Mouse (Mus musculus) intestine, postnatal 0 days (tissue): ENCODE measurements at regions not wholly inside any gene's neighbourhood (a gene's known extent, or its start where the extent isn't known, plus 50 kb on each side); places are given as distances from the start of the nearest gene placed in this dataset.
"Not testable (repeated sequence)": the region's sequence is repeated elsewhere in the genome, so short reads cannot be mapped to it uniquely, and the experiment has no call there.

Experiments
- ATAC-seq: fragments of 200-750 bp; cut with Nextera tagmentation; 2 replicates; pipeline ENCODE4 v1.8.0; 2017; ENCODE audit warnings: mild to moderate bottlenecking, moderate TSS enrichment, moderate library complexity
- H3K27ac ChIP-seq: fragments of 300-500 bp; sonication (generic); 2 replicates; pipeline ENCODE4 v1.5.1; 2014; ENCODE audit warnings: mild to moderate bottlenecking, low read depth, low read length, moderate library complexity
- H3K27me3 ChIP-seq: fragments of 300-500 bp; sonication (generic); replicated peaks from 2 replicates; pipeline ENCODE4 v1.6.1; 2014; ENCODE audit warnings: low read length, mixed read lengths; ENCODE audit not compliant: control insufficient read depth, insufficient read depth
- H3K36me3 ChIP-seq: fragments of 300-500 bp; sonication (generic); 2 replicates; pipeline ENCODE4 v1.6.1; 2014; ENCODE audit warnings: mild to moderate bottlenecking, moderate library complexity; ENCODE audit not compliant: control insufficient read depth, insufficient read depth
- H3K4me1 ChIP-seq: fragments of 300-500 bp; sonication (generic); replicated peaks from 2 replicates; pipeline ENCODE4 v1.6.1; 2014; ENCODE audit warnings: antibody characterized with exemption, low read length, mixed read lengths; ENCODE audit not compliant: control insufficient read depth, insufficient read depth
- H3K4me2 ChIP-seq: fragments of 300-500 bp; sonication (generic); replicated peaks from 2 replicates; pipeline ENCODE4 v1.6.1; 2014; ENCODE audit warnings: low read depth, mild to moderate bottlenecking, moderate library complexity
- H3K4me3 ChIP-seq: fragments of 300-500 bp; sonication (generic); 2 replicates; pipeline ENCODE4 v1.5.1; 2014; ENCODE audit warnings: low read depth, low read length
- H3K9ac ChIP-seq: fragments of 300-500 bp; sonication (generic); 2 replicates; pipeline ENCODE4 v1.6.1; 2014; ENCODE audit warnings: mild to moderate bottlenecking, low read depth, low read length
- H3K9me3 ChIP-seq: fragments of 300-500 bp; sonication (generic); 2 replicates; pipeline ENCODE4 v1.6.1; 2016; ENCODE audit warnings: mixed run types; ENCODE audit not compliant: control insufficient read depth
- CTCF ChIP-seq: sonication (generic); IDR thresholded peaks from 2 replicates; pipeline ENCODE4 v1.5.1; 2016; ENCODE audit warnings: low read depth, mild to moderate bottlenecking, control low read depth, antibody characterized with exemption, moderate library complexity
- WGBS: fragments of 180-500 bp; shearing (Covaris S2); extraction: QIAGEN DNeasy Blood & Tissue Kit; methylation state at CpG from one replicate; pipeline ENCODE4 v1.1.7; 2014; 5-methylcytosine and 5-hydroxymethylcytosine counted together

DNA sequence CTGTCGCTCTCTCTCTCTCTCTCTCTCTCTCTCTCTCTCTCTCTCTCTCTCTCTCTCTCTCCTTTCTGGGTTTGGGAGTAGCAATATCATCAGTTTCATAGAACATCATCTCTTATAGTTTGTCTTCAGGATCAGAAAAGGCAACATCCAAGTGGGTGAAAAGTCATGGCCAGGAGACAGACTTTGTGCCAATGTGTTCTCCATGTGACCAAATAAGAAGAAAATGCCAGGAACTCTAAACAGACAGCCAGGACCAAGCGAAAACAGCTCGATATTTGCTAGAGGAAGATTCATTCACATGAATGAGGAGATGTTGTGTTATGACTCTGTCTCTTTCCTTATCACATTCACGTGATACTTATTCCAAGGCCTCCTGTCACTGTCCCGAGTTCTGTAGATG is 1332.8 kb upstream of the A1bg start:
- H3K4me2 ChIP-seq: no peak overlapping the region
- no peaks in the 10 kb centered on the region for H3K27me3 ChIP-seq
- 84% methylated on average over 5 of the region's 5 CpGs for WGBS
- no peak overlapping the region for H3K27ac ChIP-seq
- TF ChIP-seq CTCF: no peak
- no peak for ATAC-seq
- H3K36me3 ChIP-seq: no peaks in the 10 kb centered on the region
- H3K4me3 ChIP-seq: no peak overlapping the region
- H3K9me3 ChIP-seq: no peaks in the 10 kb centered on the region
- no peak overlapping the region for H3K9ac ChIP-seq
- H3K4me1 ChIP-seq: no peaks in the 10 kb centered on the region

DNA sequence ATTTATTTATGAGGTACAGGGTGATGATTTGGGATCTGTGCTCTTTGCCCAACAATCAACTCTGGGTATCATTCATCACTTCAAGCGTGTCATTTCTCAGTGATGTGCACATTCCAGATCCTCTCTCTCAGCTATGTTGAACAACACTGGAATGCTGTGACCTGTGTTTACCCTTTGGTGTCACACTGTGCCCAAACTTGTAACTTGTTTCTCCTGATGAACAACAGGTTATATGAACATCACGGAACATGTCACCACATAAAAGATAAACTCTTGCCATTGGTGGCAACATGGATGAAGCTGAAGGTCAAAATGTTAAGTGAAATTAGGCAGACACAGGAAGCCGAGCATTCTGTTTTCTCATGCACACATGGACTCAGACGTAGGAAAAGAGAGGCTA is 1330.9 kb upstream of the A1bg start:
- no peaks in the 10 kb centered on the region for H3K4me1 ChIP-seq
- H3K4me2 ChIP-seq: no peak overlapping the region
- no peak for TF ChIP-seq CTCF
- H3K4me3 ChIP-seq: no peak overlapping the region
- no peak for ATAC-seq
- no peaks in the 10 kb centered on the region for H3K9me3 ChIP-seq
- H3K27ac ChIP-seq: no peak overlapping the region
- WGBS: 82% methylated on average over 4 of the region's 4 CpGs
- no peak overlapping the region for H3K9ac ChIP-seq
- H3K36me3 ChIP-seq: no peaks in the 10 kb centered on the region
- H3K27me3 ChIP-seq: no peaks in the 10 kb centered on the region

DNA sequence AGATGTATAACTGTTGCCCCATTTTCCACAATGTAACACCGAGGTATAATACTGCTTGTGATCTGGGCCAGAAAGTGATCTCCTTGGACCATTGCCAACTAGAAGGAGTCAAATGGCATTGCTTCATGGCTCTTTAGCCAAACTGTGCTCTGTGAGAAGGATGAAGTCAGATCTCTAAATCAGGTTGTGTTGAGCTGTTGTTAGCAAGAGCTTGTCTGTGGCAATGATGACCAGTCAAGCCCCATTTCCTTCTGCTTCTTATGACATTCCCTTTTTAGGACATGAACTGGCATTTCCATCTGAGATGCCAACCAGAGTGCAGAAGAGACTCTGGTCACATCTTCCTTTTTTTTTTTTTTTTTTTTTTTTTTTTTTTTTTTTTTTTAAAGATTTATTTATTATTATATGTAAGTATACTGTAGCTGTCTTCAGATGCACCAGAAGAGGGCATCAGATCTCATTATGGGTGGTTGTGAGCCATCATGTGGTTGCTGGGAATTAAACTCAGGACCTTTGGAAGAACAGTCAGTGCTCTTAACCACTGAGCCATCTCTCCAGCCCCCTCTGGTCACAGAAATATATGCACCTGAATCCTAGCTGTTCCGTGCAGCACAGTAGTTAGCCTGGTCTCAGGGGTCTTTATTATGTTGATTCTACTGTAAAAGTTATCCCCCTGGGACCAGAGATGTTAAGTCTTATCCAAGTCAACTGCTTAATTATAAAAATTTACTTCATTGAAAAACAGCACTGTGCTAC is 1329.4 kb upstream of the A1bg start:
- H3K36me3 ChIP-seq, H3K9ac ChIP-seq, H3K27me3 ChIP-seq, H3K4me1 ChIP-seq, ATAC-seq, H3K27ac ChIP-seq, H3K4me3 ChIP-seq, H3K9me3 ChIP-seq, H3K4me2 ChIP-seq: not testable (repeated sequence)
- WGBS: 90% methylated on average over 2 of the region's 2 CpGs

DNA sequence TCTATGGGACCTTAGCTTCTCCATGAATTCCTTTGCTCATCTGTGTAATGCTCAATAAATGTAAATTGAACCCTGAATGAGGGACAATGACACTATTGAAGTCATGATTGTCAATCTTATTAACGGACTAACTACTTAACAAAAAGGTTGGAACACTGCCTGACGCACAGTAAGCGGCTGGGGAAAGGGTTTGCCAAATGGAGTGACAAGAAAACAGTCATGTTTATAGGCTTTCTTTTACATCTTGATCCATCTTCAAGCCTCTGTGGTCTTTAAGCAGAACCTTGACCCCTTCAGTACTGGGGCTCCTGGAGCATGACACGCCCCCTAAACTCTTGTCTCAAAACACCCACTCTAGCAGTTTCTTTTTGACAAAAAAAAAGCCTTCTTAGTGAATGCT is 1326.6 kb upstream of the A1bg start:
- Histone ChIP-seq H3K36me3 (no peaks in the 10 kb centered on the region), H3K4me1 (no peaks in the 10 kb centered on the region), H3K9me3 (no peaks in the 10 kb centered on the region), H3K27me3 (no peaks in the 10 kb centered on the region), H3K4me3 (no peak overlapping the region), H3K9ac (no peak overlapping the region), H3K4me2 (no peak overlapping the region), H3K27ac (no peak overlapping the region)
- TF ChIP-seq CTCF: no peak
- WGBS: 89% methylated on average over 4 of the region's 4 CpGs
- ATAC-seq: no peak

DNA sequence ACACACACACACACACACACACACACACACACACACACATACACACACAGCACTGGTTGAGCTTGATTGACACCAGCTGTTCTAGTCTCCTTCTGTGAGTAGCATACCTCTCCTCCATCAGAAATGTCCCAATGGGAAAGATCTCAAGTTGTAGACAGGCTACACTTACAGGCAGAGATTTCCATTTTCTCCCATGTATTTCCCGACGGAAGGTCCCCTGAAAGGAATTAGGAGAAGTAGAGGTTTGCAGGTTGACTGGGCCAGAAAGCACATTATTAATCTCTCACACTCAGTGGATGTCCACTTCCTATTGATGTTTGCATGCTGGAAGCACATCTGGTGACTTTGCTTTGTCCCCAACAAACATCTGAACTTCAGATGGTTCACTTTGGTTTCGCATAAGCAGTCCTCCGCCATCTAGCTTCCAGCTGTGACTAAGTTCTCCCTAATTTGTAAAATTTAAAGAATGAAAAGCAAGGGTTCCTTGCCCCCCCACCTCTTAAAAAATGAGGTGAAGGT is 1323.8 kb upstream of the A1bg start:
- Histone ChIP-seq H3K4me3 (no peak overlapping the region), H3K27me3 (no peaks in the 10 kb centered on the region), H3K4me2 (no peak overlapping the region), H3K36me3 (no peaks in the 10 kb centered on the region), H3K4me1 (no peaks in the 10 kb centered on the region), H3K9me3 (no peaks in the 10 kb centered on the region), H3K9ac (no peak overlapping the region), H3K27ac (no peak overlapping the region)
- WGBS: 88% methylated on average over 4 of the region's 4 CpGs
- TF ChIP-seq CTCF: no peak
- no peak for ATAC-seq

DNA sequence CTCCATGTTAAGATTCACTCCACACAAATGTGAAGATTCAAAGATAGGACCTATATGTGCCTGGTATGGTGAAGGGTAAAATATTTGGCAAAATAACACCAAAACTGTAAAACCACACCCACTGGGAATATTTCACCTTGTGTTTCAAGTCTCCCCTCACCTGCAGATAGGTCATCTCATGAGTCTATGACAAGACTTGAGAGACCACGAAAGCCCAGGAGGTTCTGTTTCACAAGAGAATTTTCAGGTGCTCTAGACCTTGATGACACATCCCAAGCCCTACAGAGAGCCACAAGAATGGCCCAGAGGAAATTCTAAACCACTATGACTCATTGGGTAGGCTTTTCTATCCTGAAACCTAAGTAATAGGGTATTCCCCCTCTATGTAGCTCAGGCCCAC is 1322.4 kb upstream of the A1bg start:
- Histone ChIP-seq H3K4me3 (no peak overlapping the region), H3K27ac (no peak overlapping the region), H3K9me3 (no peaks in the 10 kb centered on the region), H3K4me2 (no peak overlapping the region), H3K4me1 (no peaks in the 10 kb centered on the region), H3K36me3 (no peaks in the 10 kb centered on the region), H3K27me3 (no peaks in the 10 kb centered on the region), H3K9ac (no peak overlapping the region)
- WGBS: 80% methylated on average over 1 of the region's 1 CpGs
- no peak for TF ChIP-seq CTCF
- ATAC-seq: no peak
